Mouse (Mus musculus) liver, adult 2 months (tissue): Measurements from ENCODE around the gene Sept9.

Experiments
- CTCF ChIP-seq: fragments of 200-500 bp; IDR thresholded peaks from 2 replicates; pipeline ENCODE4 v1.5.1; 2011; ENCODE audit warnings: low read depth, low read length, control low read depth
- POLR2A ChIP-seq: fragments of 200-500 bp; IDR thresholded peaks from 2 replicates; pipeline ENCODE4 v1.6.1; 2011; ENCODE audit warnings: low read length, control low read depth; ENCODE audit not compliant: insufficient read depth; ENCODE audit errors: extremely low read depth

DNA sequence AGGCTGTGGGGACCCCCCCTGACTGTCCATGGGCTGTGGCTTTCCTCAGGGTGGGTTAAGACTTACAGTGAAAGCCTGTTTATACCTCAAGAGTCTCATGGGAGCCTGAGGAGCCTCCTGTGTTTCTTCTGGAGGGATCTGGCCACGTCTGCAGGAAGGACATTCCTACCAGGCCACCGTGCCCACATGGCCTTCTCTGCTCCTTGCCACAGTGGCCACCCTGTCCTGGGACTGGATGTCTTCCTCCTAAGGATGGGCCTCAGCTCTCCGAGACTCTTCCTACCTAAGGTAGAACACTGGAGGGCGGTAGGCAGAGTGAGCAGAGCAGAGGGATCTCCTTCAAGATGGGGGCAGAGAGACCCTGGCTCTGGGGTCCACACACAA, 96.6 kb downstream of the Sept9 start:
- no peak for TF ChIP-seq POLR2A
- no peak for TF ChIP-seq CTCF
